Mouse (Mus musculus): Measurements from ENCODE around the gene 1700009N14Rik.

Gene 1700009N14Rik

GRCm38 (mm10) chr4:39450069-39450468 is at the start of gene 1700009N14Rik:
TSS of gene 1700009N14Rik (plus strand) at chr4:39450295.
- no peak for DNase-seq

DNA sequence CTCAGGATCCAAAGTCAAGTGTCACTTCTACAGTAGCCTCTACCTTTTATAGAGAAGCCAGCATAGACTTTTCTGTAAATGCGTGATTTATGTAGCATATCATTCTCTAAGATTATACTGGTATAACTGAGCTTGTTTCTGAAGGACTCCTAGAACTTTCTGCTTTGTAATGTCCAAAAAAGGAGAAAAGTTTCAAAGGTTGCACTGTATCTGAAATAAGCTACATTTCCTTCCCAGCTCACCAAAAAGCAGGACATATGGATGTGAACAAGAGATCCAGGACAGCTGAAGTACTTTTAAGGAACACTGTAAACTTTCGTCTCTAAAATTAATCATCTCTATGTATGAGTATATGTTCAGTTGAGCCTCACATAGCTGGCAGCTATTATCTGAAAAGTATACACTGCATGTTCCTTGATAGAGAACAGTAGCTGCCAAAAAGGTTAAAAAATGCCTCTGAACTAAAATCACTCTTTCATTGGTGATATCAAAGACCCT is 12.2 kb upstream of the 1700009N14Rik start:
- DNase-seq, result no peak

- no peak for DNase-seq
These were observed 24.2 kb downstream of the 1700009N14Rik start for GRCm38 (mm10) chr4:39474291-39474690.

- DNase-seq, result no peak
These were observed 36.3 kb downstream of the 1700009N14Rik start for GRCm38 (mm10) chr4:39486393-39486792.

DNA sequence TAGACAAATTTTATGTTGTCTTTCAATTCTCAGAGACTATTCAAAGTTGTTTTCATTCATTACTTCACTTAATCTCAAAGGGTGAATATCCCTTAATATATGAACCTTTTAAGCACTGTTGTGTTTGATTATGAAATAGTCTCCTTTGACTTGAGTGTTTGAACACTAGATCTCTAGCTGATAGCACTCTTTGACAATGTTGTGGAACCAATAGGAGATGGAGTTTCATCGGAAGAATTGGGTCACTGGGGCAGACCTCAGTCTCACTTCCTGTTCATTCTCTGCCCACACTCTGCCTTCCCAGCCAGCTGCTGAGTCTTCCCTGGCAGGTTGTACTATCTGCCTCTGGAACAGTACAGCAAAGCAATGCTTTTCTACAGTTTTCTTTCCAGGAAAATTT is 43.5 kb downstream of the 1700009N14Rik start:
- DNase-seq, result no peak

GRCm38 (mm10) chr4:39495875-39496274 is 45.8 kb downstream of the 1700009N14Rik start:
- DNase-seq, result no peak

Measured in lung, adult 18-20 months (tissue).